Mouse (Mus musculus) forebrain, embryonic 12.5 days (tissue): ENCODE measurements around the gene Vamp8. TPM values are rescaled to one million over a fixed set of nuclear protein-coding genes. Genes with fewer than 3 reads are reported as not detected.

Source experiments
- ATAC-seq: fragments of 200-750 bp; cut with Nextera tagmentation; 2 replicates; pipeline ENCODE4 v1.8.0; 2017; ENCODE audit warnings: moderate TSS enrichment; ENCODE audit not compliant: low FRiP score
- H3K27ac ChIP-seq: fragments of 300-500 bp; sonication (generic); 2 replicates; pipeline ENCODE4 v1.5.1; 2016; ENCODE audit warnings: mild to moderate bottlenecking
- H3K27me3 ChIP-seq: fragments of 300-500 bp; sonication (generic); 2 replicates; pipeline ENCODE4 v1.6.1; 2016; ENCODE audit warnings: mild to moderate bottlenecking
- H3K36me3 ChIP-seq: fragments of 300-500 bp; sonication (generic); replicated peaks from 2 replicates; pipeline ENCODE4 v1.6.1; 2016; ENCODE audit warnings: mild to moderate bottlenecking
- H3K4me1 ChIP-seq: fragments of 300-500 bp; sonication (generic); 2 replicates; pipeline ENCODE4 v1.6.1; 2016
- H3K4me2 ChIP-seq: fragments of 300-500 bp; sonication (generic); 2 replicates; pipeline ENCODE4 v1.6.1; 2016; ENCODE audit warnings: mild to moderate bottlenecking, moderate library complexity
- H3K4me3 ChIP-seq: fragments of 300-500 bp; sonication (generic); replicated peaks from 2 replicates; pipeline ENCODE4 v1.5.1; 2016; ENCODE audit warnings: mild to moderate bottlenecking
- H3K9ac ChIP-seq: fragments of 300-500 bp; sonication (generic); 2 replicates; pipeline ENCODE4 v1.6.1; 2016; ENCODE audit warnings: mild to moderate bottlenecking
- H3K9me3 ChIP-seq: fragments of 300-500 bp; sonication (generic); 2 replicates; pipeline ENCODE4 v1.6.1; 2016
- WGBS: fragments of 180-500 bp; shearing (Covaris S2); methylation state at CpG from one replicate; pipeline ENCODE4 v1.1.7; 2016; 5-methylcytosine and 5-hydroxymethylcytosine counted together
- polyA plus RNA-seq: library from polyadenylated mRNA; unstranded; fragments of >200 nt; fragmentation: Nextera tagmentation; extraction: Ambion mirVana; gene quantifications from 2 replicates; pipeline ENCODE4 v1.2.1, GENCODE M21; 2016

Vamp8 gene
- polyA plus RNA-seq, 1 experiment from 2014 or later, result 26.0 TPM

DNA sequence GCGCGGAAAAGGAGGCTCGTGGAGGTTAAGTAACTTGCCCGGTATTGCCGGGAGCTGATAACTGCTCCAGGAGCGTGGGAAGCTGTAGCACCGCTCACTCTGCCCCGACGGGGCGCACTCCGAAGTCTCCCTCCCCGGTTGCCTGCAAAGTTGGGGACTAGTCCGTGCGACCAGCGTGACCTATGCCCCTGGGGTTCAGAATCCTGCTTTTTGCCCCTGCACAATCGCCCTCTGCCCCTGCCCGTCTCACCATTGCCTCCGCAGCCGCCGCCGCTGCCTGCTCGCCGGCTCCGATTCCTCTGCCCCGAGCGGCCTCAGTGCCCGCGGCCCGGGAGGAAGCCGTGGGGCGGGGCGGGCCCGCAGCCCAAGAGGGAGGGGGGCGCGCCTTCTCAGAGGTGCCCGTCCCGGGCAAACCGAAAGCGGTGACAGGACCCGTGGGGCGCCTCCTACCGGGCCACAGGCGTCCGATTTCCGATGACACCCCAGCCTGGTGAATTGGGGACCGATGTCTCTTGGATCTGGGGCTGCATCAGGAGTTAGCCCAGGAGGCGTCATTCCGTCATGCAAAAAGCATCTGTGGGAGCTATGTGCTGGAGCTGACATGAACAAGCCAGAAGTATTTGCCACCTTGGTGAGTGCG is 10.3 kb downstream of the Vamp8 start, which contains the start of gene Vamp5:
Vamp5 (minus strand) TSS at position 338 of the 640 bp plus-strand sequence.
- Histone ChIP-seq H3K36me3 (no peaks in the 10 kb centered on the region), H3K4me3 (peak within 1 kb of the TSS; percentile 46), H3K27me3 (peaks cover 38% of the 10 kb centered on the region), H3K9ac (peak within 1 kb of the TSS; percentile 51), H3K9me3 (no peaks in the 10 kb centered on the region), H3K4me2 (peak within 1 kb of the TSS; percentile 66), H3K4me1 (peaks cover 8% of the 10 kb centered on the region; the same call in 1 of the 2 replicates), H3K27ac (no peak within 1 kb of the TSS)
- no peak; the same call in 1 of the 2 replicates for ATAC-seq
- WGBS, result 3% methylated on average over 41 of the region's 49 CpGs

- Histone ChIP-seq H3K27me3 (peaks cover 38% of the 10 kb centered on the region), H3K9ac (0 out of 2 replicates have a peak overlapping the region, but pooled peaks have one; percentile 4), H3K4me3 (peak overlapping the region; percentile 46), H3K4me2 (peak overlapping the region; percentile 66), H3K36me3 (no peaks in the 10 kb centered on the region), H3K4me1 (peaks cover 8% of the 10 kb centered on the region; the same call in 1 of the 2 replicates), H3K9me3 (no peaks in the 10 kb centered on the region), H3K27ac (no peak overlapping the region)
- 50% methylated on average over 7 of the region's 7 CpGs for WGBS
- no peak for ATAC-seq
Measured at GRCm38 (mm10) chr6:72379377-72380130, 10.9 kb downstream of the Vamp8 start.

DNA sequence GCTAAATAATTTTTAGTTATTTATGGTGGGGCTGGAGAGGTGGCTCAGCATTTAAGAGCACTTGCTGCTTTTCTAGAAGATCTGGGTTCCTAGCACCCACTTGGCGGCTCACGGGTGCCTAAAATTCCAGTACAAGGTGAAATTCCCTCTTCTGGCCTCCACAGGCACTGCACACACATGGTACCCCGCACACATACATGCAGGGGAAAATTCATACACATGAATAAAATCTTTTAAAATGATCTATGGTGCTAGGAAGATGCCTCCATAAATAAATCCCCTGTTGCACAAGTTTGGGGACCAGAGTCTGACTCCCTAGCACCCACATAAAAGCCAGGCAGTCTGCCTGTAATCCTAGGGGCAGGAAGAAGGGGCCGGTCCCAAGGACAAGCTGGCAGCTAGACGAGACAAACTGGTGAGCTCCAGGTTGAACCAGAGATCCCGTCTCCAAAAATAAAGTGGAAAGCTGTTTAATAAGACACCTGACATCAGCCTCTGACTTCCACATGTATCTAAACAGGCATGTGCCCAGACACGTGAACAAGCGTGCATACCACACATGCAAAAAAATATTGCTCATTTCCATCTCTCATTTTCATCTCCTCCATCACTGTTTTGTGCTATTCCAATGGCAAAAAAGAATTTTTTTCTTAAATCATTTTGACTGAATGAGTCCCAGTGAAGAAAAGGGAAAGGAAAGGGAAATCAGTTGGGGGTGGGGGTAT is 11.8 kb downstream of the Vamp8 start:
- Histone ChIP-seq H3K9me3 (no peaks in the 10 kb centered on the region), H3K27ac (no peak overlapping the region), H3K4me2 (no peak overlapping the region), H3K27me3 (peaks cover 38% of the 10 kb centered on the region), H3K36me3 (no peaks in the 10 kb centered on the region), H3K4me3 (no peak overlapping the region), H3K9ac (no peak overlapping the region), H3K4me1 (peaks cover 8% of the 10 kb centered on the region; the same call in 1 of the 2 replicates)
- WGBS, result 83% methylated on average over 8 of the region's 8 CpGs
- no peak for ATAC-seq

DNA sequence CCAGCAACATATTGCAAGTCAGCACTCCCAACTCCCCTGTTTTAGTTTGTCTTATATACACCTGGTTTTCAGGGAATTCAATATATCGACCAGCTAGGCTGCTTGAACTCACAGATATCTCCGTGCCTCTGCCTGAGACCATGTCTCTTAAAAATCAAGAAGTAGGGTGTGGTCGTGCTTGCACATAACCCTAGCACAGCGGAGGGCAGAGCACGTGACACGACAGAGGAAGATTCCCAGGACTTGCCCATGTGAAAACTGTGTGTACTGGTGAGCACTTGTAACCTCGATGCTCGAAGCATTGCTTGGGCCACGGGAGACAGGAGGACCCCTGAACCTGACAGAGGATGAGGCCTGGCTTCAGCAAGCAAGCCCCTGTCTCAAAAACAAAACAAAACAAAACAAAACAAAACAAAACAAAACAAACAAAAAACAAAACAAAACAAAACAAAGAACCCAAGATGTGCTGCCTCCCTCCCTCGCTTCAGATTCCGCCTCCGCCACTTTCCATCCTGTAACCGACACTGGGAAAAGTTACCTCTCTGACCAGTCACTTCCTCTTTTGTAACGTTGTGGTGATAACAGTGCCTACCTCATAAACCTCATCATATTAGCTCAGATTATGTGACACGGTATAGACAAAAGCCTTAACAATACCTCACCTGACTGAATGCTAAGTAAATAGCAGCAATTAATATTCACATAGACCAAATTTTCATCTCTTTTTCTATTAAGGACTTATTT is 15.5 kb downstream of the Vamp8 start:
- H3K9ac ChIP-seq, result no peak overlapping the region
- H3K9me3 ChIP-seq, result no peaks in the 10 kb centered on the region
- ATAC-seq, result no peak
- no peak overlapping the region for H3K4me2 ChIP-seq
- no peak overlapping the region for H3K4me3 ChIP-seq
- peaks cover 23% of the 10 kb centered on the region for H3K27me3 ChIP-seq
- H3K4me1 ChIP-seq, result 0 out of 2 replicates have a peak, but pooled peaks cover 2% of the 10 kb centered on the region
- H3K36me3 ChIP-seq, result no peaks in the 10 kb centered on the region
- 88% methylated on average over 15 of the region's 15 CpGs for WGBS
- H3K27ac ChIP-seq, result no peak overlapping the region

DNA sequence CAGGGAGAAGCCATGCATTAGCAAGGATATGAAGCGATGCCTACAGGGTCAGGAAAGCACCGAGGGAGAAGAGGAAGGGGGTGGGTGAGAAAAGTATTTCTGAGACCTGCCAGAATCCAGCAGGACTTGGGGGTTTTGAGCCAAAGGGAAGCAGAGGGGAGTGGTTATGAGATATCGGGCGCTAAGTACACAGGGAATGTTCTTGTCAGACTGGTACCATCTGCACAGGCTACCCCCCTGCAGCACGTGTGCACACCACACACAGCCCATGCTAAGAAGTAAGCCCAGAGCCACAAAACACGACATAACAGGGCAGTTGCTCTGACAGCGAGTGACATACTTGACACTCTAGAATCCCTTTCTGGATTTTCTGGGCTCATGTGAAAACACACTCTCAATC is 16.3 kb downstream of the Vamp8 start:
- no peak overlapping the region for H3K9ac ChIP-seq
- no peak overlapping the region for H3K4me3 ChIP-seq
- no peaks in the 10 kb centered on the region for H3K9me3 ChIP-seq
- H3K36me3 ChIP-seq, result no peaks in the 10 kb centered on the region
- H3K27me3 ChIP-seq, result peaks cover 15% of the 10 kb centered on the region
- WGBS, result 80% methylated on average over 7 of the region's 7 CpGs
- no peak overlapping the region for H3K4me2 ChIP-seq
- ATAC-seq, result no peak
- H3K4me1 ChIP-seq, result no peaks in the 10 kb centered on the region
- H3K27ac ChIP-seq, result no peak overlapping the region

GRCm38 (mm10) chr6:72373184-72373583 is 17.3 kb downstream of the Vamp8 start:
- no peak for ATAC-seq
- H3K4me2 ChIP-seq, result no peak overlapping the region
- H3K9me3 ChIP-seq, result no peaks in the 10 kb centered on the region
- H3K27me3 ChIP-seq, result peaks cover 5% of the 10 kb centered on the region; the same call in 1 of the 2 replicates
- H3K9ac ChIP-seq, result no peak overlapping the region
- 89% methylated on average over 4 of the region's 4 CpGs for WGBS
- no peak overlapping the region for H3K27ac ChIP-seq
- H3K4me1 ChIP-seq, result no peaks in the 10 kb centered on the region
- H3K36me3 ChIP-seq, result no peaks in the 10 kb centered on the region
- H3K4me3 ChIP-seq, result no peak overlapping the region

- ATAC-seq, result no peak
- 38% methylated on average over 1 of the region's 1 CpGs for WGBS
- no peak overlapping the region for H3K4me3 ChIP-seq
- no peaks in the 10 kb centered on the region for H3K36me3 ChIP-seq
- H3K27ac ChIP-seq, result no peak overlapping the region
- no peak overlapping the region for H3K4me2 ChIP-seq
- no peaks in the 10 kb centered on the region for H3K4me1 ChIP-seq
- no peak overlapping the region for H3K9ac ChIP-seq
- H3K9me3 ChIP-seq, result no peaks in the 10 kb centered on the region
- H3K27me3 ChIP-seq, result peaks cover 7% of the 10 kb centered on the region; the same call in 1 of the 2 replicates
Measured at GRCm38 (mm10) chr6:72371571-72371970, 18.9 kb downstream of the Vamp8 start.

DNA sequence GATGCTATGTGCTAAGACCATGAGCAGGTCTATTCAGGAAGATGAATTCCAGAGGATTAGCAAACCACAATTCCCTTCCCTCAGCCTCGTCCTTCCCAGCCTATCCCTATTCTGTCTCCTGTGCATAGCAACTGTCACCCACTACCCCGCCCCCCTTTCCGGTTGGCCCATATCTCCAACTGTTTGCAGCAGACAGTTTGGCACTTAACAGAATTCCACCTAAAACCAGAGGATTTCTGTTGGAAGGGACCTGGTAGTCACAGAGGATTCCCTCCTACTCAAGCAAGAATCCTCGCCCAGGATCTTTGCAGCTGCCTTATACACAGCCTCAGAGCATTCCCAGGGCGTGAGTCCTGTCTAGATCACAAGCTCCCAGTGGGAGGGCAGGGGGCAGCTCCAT is 19.4 kb downstream of the Vamp8 start:
- Histone ChIP-seq H3K27ac (no peak overlapping the region), H3K27me3 (peaks cover 7% of the 10 kb centered on the region; the same call in 1 of the 2 replicates), H3K36me3 (no peaks in the 10 kb centered on the region), H3K4me1 (no peaks in the 10 kb centered on the region), H3K9me3 (no peaks in the 10 kb centered on the region), H3K9ac (no peak overlapping the region), H3K4me2 (no peak overlapping the region), H3K4me3 (no peak overlapping the region)
- 49% methylated on average over 5 of the region's 5 CpGs for WGBS
- no peak for ATAC-seq

- WGBS, result 82% methylated on average over 12 of the region's 12 CpGs
- ATAC-seq, result no peak
- no peaks in the 10 kb centered on the region for H3K4me1 ChIP-seq
- no peak overlapping the region for H3K4me3 ChIP-seq
- no peak overlapping the region for H3K9ac ChIP-seq
- H3K9me3 ChIP-seq, result no peaks in the 10 kb centered on the region
- no peaks in the 10 kb centered on the region for H3K36me3 ChIP-seq
- H3K27ac ChIP-seq, result no peak overlapping the region
- H3K4me2 ChIP-seq, result no peak overlapping the region
- H3K27me3 ChIP-seq, result peaks cover 7% of the 10 kb centered on the region; the same call in 1 of the 2 replicates
Measured at GRCm38 (mm10) chr6:72370091-72370490, 20.4 kb downstream of the Vamp8 start.

DNA sequence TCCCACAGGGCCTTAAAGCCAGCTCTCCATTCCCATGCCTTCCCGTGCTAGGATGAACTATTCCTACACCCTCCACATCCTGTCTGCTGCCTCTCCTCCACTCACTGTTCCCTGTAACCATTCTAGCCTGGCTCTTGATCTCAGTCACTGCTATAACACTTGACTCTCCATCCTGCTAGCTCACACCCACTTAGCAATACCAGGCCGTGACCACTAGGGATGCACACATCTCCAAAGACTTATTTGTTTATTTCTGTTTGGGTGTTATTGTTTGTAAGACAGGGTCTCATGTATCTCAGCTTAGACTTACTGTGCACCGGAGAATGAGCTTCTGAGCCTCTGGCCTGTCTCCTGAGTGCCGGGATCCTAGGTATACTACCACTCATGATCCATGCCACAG is 20.9 kb downstream of the Vamp8 start:
- Histone ChIP-seq H3K4me2 (no peak overlapping the region), H3K9me3 (no peaks in the 10 kb centered on the region), H3K27ac (no peak overlapping the region), H3K27me3 (peaks cover 10% of the 10 kb centered on the region; the same call in 1 of the 2 replicates), H3K9ac (no peak overlapping the region), H3K4me1 (no peaks in the 10 kb centered on the region), H3K4me3 (no peak overlapping the region), H3K36me3 (no peaks in the 10 kb centered on the region)
- WGBS, result 88% methylated on average over 4 of the region's 4 CpGs
- ATAC-seq, result no peak

DNA sequence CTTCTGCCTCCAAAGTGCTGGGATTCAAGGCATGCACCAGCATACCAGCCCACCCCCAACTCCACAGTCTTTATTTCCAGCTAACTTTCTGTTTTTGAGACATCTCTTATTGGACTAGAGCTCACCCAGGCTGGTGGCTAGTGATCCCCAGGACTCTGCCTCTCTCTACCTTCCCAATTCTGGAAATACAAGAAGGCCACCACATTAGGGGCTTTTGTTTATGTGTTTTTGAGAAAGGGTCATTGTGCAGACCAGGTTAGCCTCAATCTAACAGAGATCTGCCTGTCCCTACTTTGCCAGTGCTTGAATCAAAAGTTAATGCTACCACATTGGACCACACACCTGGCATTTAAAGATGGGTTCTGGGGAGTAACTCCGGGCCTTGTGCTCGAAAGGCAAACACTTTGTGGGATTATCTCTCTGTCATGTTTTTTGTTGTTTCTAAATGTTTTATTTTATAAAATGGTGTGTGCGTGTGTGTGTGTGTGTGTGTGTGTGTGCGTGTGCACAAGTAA is 23.0 kb downstream of the Vamp8 start:
- Histone ChIP-seq H3K27me3 (peaks cover 10% of the 10 kb centered on the region; the same call in 1 of the 2 replicates), H3K4me2 (no peak overlapping the region), H3K9ac (no peak overlapping the region), H3K9me3 (no peaks in the 10 kb centered on the region), H3K36me3 (no peaks in the 10 kb centered on the region), H3K4me1 (0 out of 2 replicates have a peak, but pooled peaks cover 4% of the 10 kb centered on the region), H3K4me3 (no peak overlapping the region), H3K27ac (no peak overlapping the region)
- no peak for ATAC-seq
- WGBS, result 72% methylated on average over 4 of the region's 4 CpGs
